Mouse (Mus musculus): ENCODE measurements around the gene Pclaf. TPM values are rescaled to one million over a fixed set of nuclear protein-coding genes. Genes with fewer than 3 reads are reported as not detected.

Gene Pclaf
- polyA plus RNA-seq, 1 experiment from 2014 or later, result 273 TPM

- ATAC-seq (replicated peaks; ENCODE audit: insufficient number of reproducible peaks, low FRiP score, low TSS enrichment, low read depth) (no peak), DNase-seq (ENCODE audit: low spot score) (no peak)
- WGBS, result 95% methylated on average over 3 of the region's 3 CpGs
- Histone ChIP-seq H3K4me3 (ENCODE audit: low read depth, low read length) (no peak overlapping the region), H3K27ac (replicated peaks; ENCODE audit: low read depth, low read length) (no peak overlapping the region), H3K9me3 (replicated peaks; ENCODE audit: control insufficient read depth, low read length) (no peaks in the 10 kb centered on the region), H3K4me1 (ENCODE audit: control insufficient read depth, insufficient read depth, low read length) (no peaks in the 10 kb centered on the region), H3K4me2 (ENCODE audit: low read depth, low read length) (no peak overlapping the region), H3K36me3 (replicated peaks; ENCODE audit: control insufficient read depth, insufficient read depth, low read depth, low read length) (peaks cover 2% of the 10 kb centered on the region; the same call in 1 of the 2 replicates), H3K27me3 (ENCODE audit: control insufficient read depth, insufficient read depth, low read length) (no peaks in the 10 kb centered on the region), H3K9ac (replicated peaks; ENCODE audit: low read length) (no peak overlapping the region)
These were observed 12.8 kb downstream of the Pclaf start for GRCm38 (mm10) chr9:65902879-65903278.

- Histone ChIP-seq H3K36me3 (replicated peaks; ENCODE audit: control insufficient read depth, insufficient read depth, low read depth, low read length) (peaks cover 2% of the 10 kb centered on the region; the same call in 1 of the 2 replicates), H3K9ac (replicated peaks; ENCODE audit: low read length) (no peak overlapping the region), H3K4me1 (ENCODE audit: control insufficient read depth, insufficient read depth, low read length) (no peaks in the 10 kb centered on the region), H3K4me3 (ENCODE audit: low read depth, low read length) (no peak overlapping the region), H3K27me3 (ENCODE audit: control insufficient read depth, insufficient read depth, low read length) (no peaks in the 10 kb centered on the region), H3K9me3 (replicated peaks; ENCODE audit: control insufficient read depth, low read length) (no peaks in the 10 kb centered on the region), H3K27ac (replicated peaks; ENCODE audit: low read depth, low read length) (no peak overlapping the region), H3K4me2 (ENCODE audit: low read depth, low read length) (no peak overlapping the region)
- ATAC-seq (replicated peaks; ENCODE audit: insufficient number of reproducible peaks, low FRiP score, low TSS enrichment, low read depth) (no peak), DNase-seq (ENCODE audit: low spot score) (no peak)
These were observed 13.4 kb downstream of the Pclaf start for GRCm38 (mm10) chr9:65903419-65903818.

- peak within 1 kb of the TSS; percentile 79 for H3K4me2 ChIP-seq (ENCODE audit: low read depth, low read length)
- H3K27me3 ChIP-seq (ENCODE audit: control insufficient read depth, insufficient read depth, low read length), result no peaks in the 10 kb centered on the region
- WGBS, result 1% methylated on average over 36 of the region's 38 CpGs
- peak within 1 kb of the TSS; percentile 73 for H3K4me3 ChIP-seq (ENCODE audit: low read depth, low read length)
- peak within 1 kb of the TSS; percentile 78 for H3K9ac ChIP-seq (replicated peaks; ENCODE audit: low read length)
- ATAC-seq (replicated peaks; ENCODE audit: insufficient number of reproducible peaks, low FRiP score, low TSS enrichment, low read depth), result peak; percentile 98
- no peaks in the 10 kb centered on the region for H3K36me3 ChIP-seq (replicated peaks; ENCODE audit: control insufficient read depth, insufficient read depth, low read depth, low read length)
- peak within 1 kb of the TSS; percentile 52 for H3K27ac ChIP-seq (replicated peaks; ENCODE audit: low read depth, low read length)
- DNase-seq (ENCODE audit: low spot score), result peak; percentile 97
- H3K4me1 ChIP-seq (ENCODE audit: control insufficient read depth, insufficient read depth, low read length), result no peaks in the 10 kb centered on the region
- no peaks in the 10 kb centered on the region for H3K9me3 ChIP-seq (replicated peaks; ENCODE audit: control insufficient read depth, low read length)
These were observed 18.6 kb downstream of the Pclaf start, which contains the start of the genes Trip4 and Csnk1g1 for GRCm38 (mm10) chr9:65908394-65909300. TSS of gene Trip4 (minus strand) at chr9:65908794. TSS of gene Csnk1g1 (plus strand) at chr9:65908924.

GRCm38 (mm10) chr9:65909301-65909801, 19.3 kb downstream of the Pclaf start:
- DNase-seq (ENCODE audit: low spot score), result peak; percentile 61
- H3K27me3 ChIP-seq (ENCODE audit: control insufficient read depth, insufficient read depth, low read length), result no peaks in the 10 kb centered on the region
- H3K9ac ChIP-seq (replicated peaks; ENCODE audit: low read length), result peak overlapping the region; percentile 78
- no peaks in the 10 kb centered on the region for H3K36me3 ChIP-seq (replicated peaks; ENCODE audit: control insufficient read depth, insufficient read depth, low read depth, low read length)
- peak; percentile 51 for ATAC-seq (replicated peaks; ENCODE audit: insufficient number of reproducible peaks, low FRiP score, low TSS enrichment, low read depth)
- H3K4me1 ChIP-seq (ENCODE audit: control insufficient read depth, insufficient read depth, low read length), result no peaks in the 10 kb centered on the region
- H3K9me3 ChIP-seq (replicated peaks; ENCODE audit: control insufficient read depth, low read length), result no peaks in the 10 kb centered on the region
- peak overlapping the region; percentile 52 for H3K27ac ChIP-seq (replicated peaks; ENCODE audit: low read depth, low read length)
- peak overlapping the region; percentile 79 for H3K4me2 ChIP-seq (ENCODE audit: low read depth, low read length)
- under 1% methylated on average over 34 of the region's 34 CpGs for WGBS
- H3K4me3 ChIP-seq (ENCODE audit: low read depth, low read length), result peak overlapping the region; percentile 73

- no peaks in the 10 kb centered on the region for H3K27me3 ChIP-seq (ENCODE audit: control insufficient read depth, insufficient read depth, low read length)
- DNase-seq (ENCODE audit: low spot score) (no peak), ATAC-seq (replicated peaks; ENCODE audit: insufficient number of reproducible peaks, low FRiP score, low TSS enrichment, low read depth) (no peak)
- peak overlapping the region; percentile 78 for H3K9ac ChIP-seq (replicated peaks; ENCODE audit: low read length)
- H3K4me2 ChIP-seq (ENCODE audit: low read depth, low read length), result peak overlapping the region; percentile 79
- H3K36me3 ChIP-seq (replicated peaks; ENCODE audit: control insufficient read depth, insufficient read depth, low read depth, low read length), result no peaks in the 10 kb centered on the region
- H3K9me3 ChIP-seq (replicated peaks; ENCODE audit: control insufficient read depth, low read length), result no peaks in the 10 kb centered on the region
- no peaks in the 10 kb centered on the region for H3K4me1 ChIP-seq (ENCODE audit: control insufficient read depth, insufficient read depth, low read length)
- WGBS, result 11% methylated on average over 4 of the region's 4 CpGs
- H3K4me3 ChIP-seq (ENCODE audit: low read depth, low read length), result peak overlapping the region; percentile 73
- H3K27ac ChIP-seq (replicated peaks; ENCODE audit: low read depth, low read length), result no peak overlapping the region
These were observed 19.8 kb downstream of the Pclaf start for GRCm38 (mm10) chr9:65909837-65910236.

GRCm38 (mm10) chr9:65913976-65914375, 23.9 kb downstream of the Pclaf start:
- 71% methylated on average over 2 of the region's 2 CpGs for WGBS
- no peaks in the 10 kb centered on the region for H3K27me3 ChIP-seq (ENCODE audit: control insufficient read depth, insufficient read depth, low read length)

GRCm38 (mm10) chr9:65917015-65917414, 27.0 kb downstream of the Pclaf start:
- H3K36me3 ChIP-seq (replicated peaks; ENCODE audit: control insufficient read depth, insufficient read depth, low read depth, low read length), result no peaks in the 10 kb centered on the region
- H3K27ac ChIP-seq (replicated peaks; ENCODE audit: low read depth, low read length), result no peak overlapping the region
- ATAC-seq (replicated peaks; ENCODE audit: insufficient number of reproducible peaks, low FRiP score, low TSS enrichment, low read depth), result no peak

More at GRCm38 (mm10) chr9:65913976-65914375, 23.9 kb downstream of the Pclaf start:
- Histone ChIP-seq H3K9me3 (replicated peaks; ENCODE audit: control insufficient read depth, low read length) (no peaks in the 10 kb centered on the region), H3K36me3 (replicated peaks; ENCODE audit: control insufficient read depth, insufficient read depth, low read depth, low read length) (no peaks in the 10 kb centered on the region), H3K4me1 (ENCODE audit: control insufficient read depth, insufficient read depth, low read length) (no peaks in the 10 kb centered on the region), H3K27ac (replicated peaks; ENCODE audit: low read depth, low read length) (no peak overlapping the region), H3K9ac (replicated peaks; ENCODE audit: low read length) (no peak overlapping the region), H3K4me3 (ENCODE audit: low read depth, low read length) (no peak overlapping the region), H3K4me2 (ENCODE audit: low read depth, low read length) (no peak overlapping the region)
- DNase-seq (ENCODE audit: low spot score), result no peak
- no peak for ATAC-seq (replicated peaks; ENCODE audit: insufficient number of reproducible peaks, low FRiP score, low TSS enrichment, low read depth)

GRCm38 (mm10) chr9:65928456-65928855, 38.4 kb downstream of the Pclaf start:
- Histone ChIP-seq H3K9me3 (replicated peaks; ENCODE audit: control insufficient read depth, low read length) (no peaks in the 10 kb centered on the region), H3K9ac (replicated peaks; ENCODE audit: low read length) (no peak overlapping the region), H3K4me3 (ENCODE audit: low read depth, low read length) (no peak overlapping the region), H3K27me3 (ENCODE audit: control insufficient read depth, insufficient read depth, low read length) (no peaks in the 10 kb centered on the region), H3K27ac (replicated peaks; ENCODE audit: low read depth, low read length) (no peak overlapping the region), H3K36me3 (replicated peaks; ENCODE audit: control insufficient read depth, insufficient read depth, low read depth, low read length) (no peaks in the 10 kb centered on the region), H3K4me2 (ENCODE audit: low read depth, low read length) (no peak overlapping the region), H3K4me1 (ENCODE audit: control insufficient read depth, insufficient read depth, low read length) (no peaks in the 10 kb centered on the region)
- no peak for DNase-seq (ENCODE audit: low spot score)
- no peak for ATAC-seq (replicated peaks; ENCODE audit: insufficient number of reproducible peaks, low FRiP score, low TSS enrichment, low read depth)

More at GRCm38 (mm10) chr9:65917015-65917414, 27.0 kb downstream of the Pclaf start:
- Histone ChIP-seq H3K9me3 (replicated peaks; ENCODE audit: control insufficient read depth, low read length) (no peaks in the 10 kb centered on the region), H3K4me1 (ENCODE audit: control insufficient read depth, insufficient read depth, low read length) (no peaks in the 10 kb centered on the region), H3K4me3 (ENCODE audit: low read depth, low read length) (no peak overlapping the region), H3K9ac (replicated peaks; ENCODE audit: low read length) (no peak overlapping the region), H3K27me3 (ENCODE audit: control insufficient read depth, insufficient read depth, low read length) (no peaks in the 10 kb centered on the region), H3K4me2 (ENCODE audit: low read depth, low read length) (no peak overlapping the region)
- WGBS, result 90% methylated on average over 1 of the region's 1 CpGs
- DNase-seq (ENCODE audit: low spot score), result no peak

Data from embryonic facial prominence, embryonic 11.5 days (tissue).